Mouse (Mus musculus): ENCODE data around the gene Iqschfp.

The Iqschfp gene

GRCm38 (mm10) chr3:68368029-68368428, 476.0 kb downstream of the Iqschfp start:
- DNase-seq (ENCODE audit: low read depth, low spot score) = no peak
- H3K36me3 ChIP-seq (ENCODE audit: control insufficient read depth, insufficient read depth, low read length, poor library complexity, severe bottlenecking) = no peaks in the 10 kb centered on the region
- no peaks in the 10 kb centered on the region for H3K27me3 ChIP-seq (ENCODE audit: control insufficient read depth, insufficient read depth, low read length, poor library complexity, severe bottlenecking)

GRCm38 (mm10) chr3:68372925-68373324, 480.9 kb downstream of the Iqschfp start:
- no peaks in the 10 kb centered on the region for H3K36me3 ChIP-seq (ENCODE audit: control insufficient read depth, insufficient read depth, low read length, poor library complexity, severe bottlenecking)
- H3K27me3 ChIP-seq (ENCODE audit: control insufficient read depth, insufficient read depth, low read length, poor library complexity, severe bottlenecking) = no peaks in the 10 kb centered on the region
- DNase-seq (ENCODE audit: low read depth, low spot score) = no peak

GRCm38 (mm10) chr3:68375100-68375508, 483.1 kb downstream of the Iqschfp start:
- Histone ChIP-seq H3K36me3 (ENCODE audit: control insufficient read depth, insufficient read depth, low read length, poor library complexity, severe bottlenecking) (no peaks in the 10 kb centered on the region), H3K27me3 (ENCODE audit: control insufficient read depth, insufficient read depth, low read length, poor library complexity, severe bottlenecking) (no peaks in the 10 kb centered on the region)
- DNase-seq (ENCODE audit: low read depth, low spot score) = no peak

- no peak for DNase-seq (ENCODE audit: low read depth, low spot score)
- H3K36me3 ChIP-seq (ENCODE audit: control insufficient read depth, insufficient read depth, low read length, poor library complexity, severe bottlenecking) = no peaks in the 10 kb centered on the region
- H3K27me3 ChIP-seq (ENCODE audit: control insufficient read depth, insufficient read depth, low read length, poor library complexity, severe bottlenecking) = no peaks in the 10 kb centered on the region
Measured at GRCm38 (mm10) chr3:68377452-68378198, 485.6 kb downstream of the Iqschfp start.

GRCm38 (mm10) chr3:68378799-68379198, 486.8 kb downstream of the Iqschfp start:
- H3K27me3 ChIP-seq (ENCODE audit: control insufficient read depth, insufficient read depth, low read length, poor library complexity, severe bottlenecking) = no peaks in the 10 kb centered on the region
- H3K36me3 ChIP-seq (ENCODE audit: control insufficient read depth, insufficient read depth, low read length, poor library complexity, severe bottlenecking) = no peaks in the 10 kb centered on the region
- no peak for DNase-seq (ENCODE audit: low read depth, low spot score)

- H3K36me3 ChIP-seq (ENCODE audit: control insufficient read depth, insufficient read depth, low read length, poor library complexity, severe bottlenecking) = no peaks in the 10 kb centered on the region
- DNase-seq (ENCODE audit: low read depth, low spot score) = no peak
- H3K27me3 ChIP-seq (ENCODE audit: control insufficient read depth, insufficient read depth, low read length, poor library complexity, severe bottlenecking) = no peaks in the 10 kb centered on the region
Measured at GRCm38 (mm10) chr3:68379242-68379641, 487.2 kb downstream of the Iqschfp start.

GRCm38 (mm10) chr3:68383672-68384071, 491.6 kb downstream of the Iqschfp start:
- H3K27me3 ChIP-seq (ENCODE audit: control insufficient read depth, insufficient read depth, low read length, poor library complexity, severe bottlenecking) = no peaks in the 10 kb centered on the region
- no peak for DNase-seq (ENCODE audit: low read depth, low spot score)
- H3K36me3 ChIP-seq (ENCODE audit: control insufficient read depth, insufficient read depth, low read length, poor library complexity, severe bottlenecking) = no peaks in the 10 kb centered on the region

GRCm38 (mm10) chr3:68385544-68385943, 493.5 kb downstream of the Iqschfp start:
- Histone ChIP-seq H3K36me3 (ENCODE audit: control insufficient read depth, insufficient read depth, low read length, poor library complexity, severe bottlenecking) (no peaks in the 10 kb centered on the region), H3K27me3 (ENCODE audit: control insufficient read depth, insufficient read depth, low read length, poor library complexity, severe bottlenecking) (no peaks in the 10 kb centered on the region)
- no peak for DNase-seq (ENCODE audit: low read depth, low spot score)

- no peak for DNase-seq (ENCODE audit: low read depth, low spot score)
- H3K27me3 ChIP-seq (ENCODE audit: control insufficient read depth, insufficient read depth, low read length, poor library complexity, severe bottlenecking) = no peaks in the 10 kb centered on the region
- no peaks in the 10 kb centered on the region for H3K36me3 ChIP-seq (ENCODE audit: control insufficient read depth, insufficient read depth, low read length, poor library complexity, severe bottlenecking)
Measured at GRCm38 (mm10) chr3:68388023-68388422, 496.0 kb downstream of the Iqschfp start.

- H3K27me3 ChIP-seq (ENCODE audit: control insufficient read depth, insufficient read depth, low read length, poor library complexity, severe bottlenecking) = no peaks in the 10 kb centered on the region
- H3K36me3 ChIP-seq (ENCODE audit: control insufficient read depth, insufficient read depth, low read length, poor library complexity, severe bottlenecking) = no peaks in the 10 kb centered on the region
- DNase-seq (ENCODE audit: low read depth, low spot score) = no peak
Measured at GRCm38 (mm10) chr3:68393578-68393977, 501.5 kb downstream of the Iqschfp start.

- no peak for DNase-seq (ENCODE audit: low read depth, low spot score)
- Histone ChIP-seq H3K27me3 (ENCODE audit: control insufficient read depth, insufficient read depth, low read length, poor library complexity, severe bottlenecking) (no peaks in the 10 kb centered on the region), H3K36me3 (ENCODE audit: control insufficient read depth, insufficient read depth, low read length, poor library complexity, severe bottlenecking) (no peaks in the 10 kb centered on the region)
Measured at GRCm38 (mm10) chr3:68398691-68399090, 506.7 kb downstream of the Iqschfp start.

- H3K36me3 ChIP-seq (ENCODE audit: control insufficient read depth, insufficient read depth, low read length, poor library complexity, severe bottlenecking) = no peaks in the 10 kb centered on the region
- no peak for DNase-seq (ENCODE audit: low read depth, low spot score)
- no peaks in the 10 kb centered on the region for H3K27me3 ChIP-seq (ENCODE audit: control insufficient read depth, insufficient read depth, low read length, poor library complexity, severe bottlenecking)
Measured at GRCm38 (mm10) chr3:68400121-68400520, 508.1 kb downstream of the Iqschfp start.

GRCm38 (mm10) chr3:68403343-68403742, 511.3 kb downstream of the Iqschfp start:
- no peaks in the 10 kb centered on the region for H3K36me3 ChIP-seq (ENCODE audit: control insufficient read depth, insufficient read depth, low read length, poor library complexity, severe bottlenecking)
- no peaks in the 10 kb centered on the region for H3K27me3 ChIP-seq (ENCODE audit: control insufficient read depth, insufficient read depth, low read length, poor library complexity, severe bottlenecking)
- no peak for DNase-seq (ENCODE audit: low read depth, low spot score)

GRCm38 (mm10) chr3:68403783-68404217, 511.8 kb downstream of the Iqschfp start:
- Histone ChIP-seq H3K27me3 (ENCODE audit: control insufficient read depth, insufficient read depth, low read length, poor library complexity, severe bottlenecking) (no peaks in the 10 kb centered on the region), H3K36me3 (ENCODE audit: control insufficient read depth, insufficient read depth, low read length, poor library complexity, severe bottlenecking) (no peaks in the 10 kb centered on the region)
- DNase-seq (ENCODE audit: low read depth, low spot score) = no peak

- no peaks in the 10 kb centered on the region for H3K27me3 ChIP-seq (ENCODE audit: control insufficient read depth, insufficient read depth, low read length, poor library complexity, severe bottlenecking)
- no peak for DNase-seq (ENCODE audit: low read depth, low spot score)
- no peaks in the 10 kb centered on the region for H3K36me3 ChIP-seq (ENCODE audit: control insufficient read depth, insufficient read depth, low read length, poor library complexity, severe bottlenecking)
Measured at GRCm38 (mm10) chr3:68405724-68406123, 513.7 kb downstream of the Iqschfp start.

GRCm38 (mm10) chr3:68412262-68412661, 520.2 kb downstream of the Iqschfp start:
- H3K27me3 ChIP-seq (ENCODE audit: control insufficient read depth, insufficient read depth, low read length, poor library complexity, severe bottlenecking) = no peaks in the 10 kb centered on the region
- DNase-seq (ENCODE audit: low read depth, low spot score) = no peak
- no peaks in the 10 kb centered on the region for H3K36me3 ChIP-seq (ENCODE audit: control insufficient read depth, insufficient read depth, low read length, poor library complexity, severe bottlenecking)

All from splenic B cell, adult 2 months (primary cell).